Mouse (Mus musculus): Measurements from ENCODE around the gene Prf1. TPM values are rescaled to one million over a fixed set of nuclear protein-coding genes. Genes with fewer than 3 reads are reported as not detected.

Prf1 gene
- polyA plus RNA-seq, 1 experiment = 5.7 TPM

DNA sequence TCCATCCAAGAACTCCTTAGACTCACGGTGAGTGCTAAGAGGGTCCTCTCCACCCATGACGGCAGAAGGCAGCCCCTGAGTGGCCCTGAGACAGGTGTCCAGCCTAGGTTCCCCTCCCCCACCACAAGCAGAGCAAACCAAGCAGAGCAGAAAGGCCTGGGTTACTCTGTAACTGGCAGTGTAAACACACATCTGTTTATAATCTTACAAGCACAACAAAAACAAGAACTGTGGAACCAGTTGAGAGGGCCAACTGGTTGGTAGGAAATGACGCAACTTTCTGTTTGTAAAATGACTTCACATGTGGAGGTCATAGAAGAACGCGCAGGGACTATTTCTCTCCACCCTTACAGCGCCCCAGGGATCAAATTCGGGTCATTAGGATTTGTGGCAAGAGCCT is 15.1 kb downstream of the Prf1 start:
- H3K4me1 ChIP-seq (replicated peaks; ENCODE audit: control insufficient read depth, insufficient read depth, low read length) = peaks cover 7% of the 10 kb centered on the region
- no peak overlapping the region for H3K27ac ChIP-seq (ENCODE audit: control insufficient read depth, insufficient read depth, low read length)
- 81% methylated on average over 7 of the region's 7 CpGs for whole genome bisulfite sequencing
- no peaks in the 10 kb centered on the region for H3K27me3 ChIP-seq (ENCODE audit: control insufficient read depth, insufficient read depth, low read length)
- TF ChIP-seq POLR2A (IDR thresholded peaks at IDR 0.05; ENCODE audit: control insufficient read depth, extremely low read depth, insufficient read depth, low read length, poor library complexity) = no peak
- no peak for TF ChIP-seq CTCF (IDR thresholded peaks at IDR 0.05; ENCODE audit: borderline replicate concordance, control insufficient read depth, extremely low read depth, insufficient read depth, low read length, poor library complexity)
- H3K36me3 ChIP-seq (ENCODE audit: control insufficient read depth, insufficient read depth, low read length) = no peaks in the 10 kb centered on the region
- DNase-seq = no peak
- H3K4me3 ChIP-seq (ENCODE audit: control insufficient read depth, insufficient read depth, low read length) = no peak overlapping the region

DNA sequence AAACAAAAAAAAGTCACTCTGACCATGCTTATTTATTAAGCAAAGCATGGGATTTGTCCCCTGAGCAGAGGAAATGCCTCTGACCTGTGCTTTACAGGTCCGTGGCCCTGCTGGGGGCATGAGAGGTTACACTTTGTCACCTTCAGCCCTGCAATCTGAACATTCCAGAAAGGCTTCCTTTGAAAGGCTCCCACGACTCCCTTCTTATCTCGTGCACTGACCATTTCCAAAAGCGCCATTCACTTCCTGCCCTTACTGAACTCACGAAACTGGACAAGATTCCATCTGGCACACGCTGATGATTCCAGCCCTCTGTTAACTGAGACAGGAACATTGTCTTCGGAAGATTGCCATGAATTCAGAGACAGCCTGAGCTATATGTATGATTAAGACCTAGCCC is 16.1 kb downstream of the Prf1 start:
- DNase-seq = no peak
- WGBS = 89% methylated on average over 7 of the region's 7 CpGs
- Histone ChIP-seq H3K4me1 (replicated peaks; ENCODE audit: control insufficient read depth, insufficient read depth, low read length) (peaks cover 3% of the 10 kb centered on the region), H3K4me3 (ENCODE audit: control insufficient read depth, insufficient read depth, low read length) (no peak overlapping the region), H3K27me3 (ENCODE audit: control insufficient read depth, insufficient read depth, low read length) (no peaks in the 10 kb centered on the region), H3K27ac (ENCODE audit: control insufficient read depth, insufficient read depth, low read length) (no peak overlapping the region), H3K36me3 (ENCODE audit: control insufficient read depth, insufficient read depth, low read length) (no peaks in the 10 kb centered on the region)
- no peak for TF ChIP-seq POLR2A (IDR thresholded peaks at IDR 0.05; ENCODE audit: control insufficient read depth, extremely low read depth, insufficient read depth, low read length, poor library complexity)
- TF ChIP-seq CTCF (IDR thresholded peaks at IDR 0.05; ENCODE audit: borderline replicate concordance, control insufficient read depth, extremely low read depth, insufficient read depth, low read length, poor library complexity) = no peak

DNA sequence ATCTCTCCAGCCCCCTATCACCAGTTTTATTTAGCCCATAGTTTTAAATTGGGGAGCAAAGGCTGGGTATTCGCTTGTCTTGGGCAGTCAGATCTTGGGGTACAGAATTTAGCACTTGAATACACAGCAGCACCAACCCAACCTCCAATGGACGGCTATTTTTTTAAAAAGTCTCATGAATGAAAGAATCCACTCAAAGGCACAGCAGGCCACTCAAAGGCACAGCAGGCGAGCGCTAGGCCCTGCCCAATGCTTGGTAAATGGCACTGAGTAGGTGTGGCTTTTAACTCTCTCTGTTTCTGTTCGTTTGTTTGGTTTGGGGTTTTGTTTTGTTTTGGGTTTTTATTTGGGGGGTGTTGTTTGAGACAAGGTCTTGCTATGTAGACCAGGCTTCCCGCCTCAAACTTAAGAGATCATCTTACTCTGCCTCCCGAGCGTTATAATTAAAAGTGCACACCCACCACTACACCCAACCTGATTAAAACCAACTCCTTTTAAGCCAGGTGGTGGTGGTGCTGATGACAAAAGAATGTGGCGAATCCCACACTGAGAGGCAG is 17.8 kb downstream of the Prf1 start:
- 84% methylated on average over 9 of the region's 9 CpGs for WGBS
- DNase-seq = no peak
- TF ChIP-seq CTCF (IDR thresholded peaks at IDR 0.05; ENCODE audit: borderline replicate concordance, control insufficient read depth, extremely low read depth, insufficient read depth, low read length, poor library complexity) (no peak), POLR2A (IDR thresholded peaks at IDR 0.05; ENCODE audit: control insufficient read depth, extremely low read depth, insufficient read depth, low read length, poor library complexity) (no peak)
- Histone ChIP-seq H3K36me3 (ENCODE audit: control insufficient read depth, insufficient read depth, low read length) (no peaks in the 10 kb centered on the region), H3K27ac (ENCODE audit: control insufficient read depth, insufficient read depth, low read length) (no peak overlapping the region), H3K4me3 (ENCODE audit: control insufficient read depth, insufficient read depth, low read length) (no peak overlapping the region), H3K27me3 (ENCODE audit: control insufficient read depth, insufficient read depth, low read length) (no peaks in the 10 kb centered on the region), H3K4me1 (replicated peaks; ENCODE audit: control insufficient read depth, insufficient read depth, low read length) (no peaks in the 10 kb centered on the region)

DNA sequence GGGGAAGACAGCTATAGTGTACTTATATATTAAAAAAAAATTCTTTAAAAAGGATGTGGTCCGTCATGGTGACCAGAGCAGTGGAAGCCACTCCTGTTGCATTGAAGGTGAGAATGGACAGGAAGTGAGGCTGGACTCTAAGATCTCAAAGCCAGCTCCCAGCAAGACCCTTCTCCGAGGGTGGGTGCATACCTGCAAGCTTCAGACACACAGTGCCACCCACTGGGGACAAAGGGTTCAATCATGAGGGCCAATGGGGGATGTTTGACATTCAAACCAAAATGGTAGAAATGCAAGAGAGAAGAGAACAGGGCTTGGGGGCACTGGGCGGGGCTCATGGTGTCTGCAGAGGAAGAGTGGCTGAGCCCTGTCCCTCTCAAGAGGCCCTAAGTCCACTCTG is 20.9 kb downstream of the Prf1 start:
- DNase-seq = no peak
- Histone ChIP-seq H3K27me3 (ENCODE audit: control insufficient read depth, insufficient read depth, low read length) (no peaks in the 10 kb centered on the region), H3K36me3 (ENCODE audit: control insufficient read depth, insufficient read depth, low read length) (no peaks in the 10 kb centered on the region), H3K4me1 (replicated peaks; ENCODE audit: control insufficient read depth, insufficient read depth, low read length) (no peaks in the 10 kb centered on the region), H3K4me3 (ENCODE audit: control insufficient read depth, insufficient read depth, low read length) (no peak overlapping the region), H3K27ac (ENCODE audit: control insufficient read depth, insufficient read depth, low read length) (no peak overlapping the region)
- TF ChIP-seq CTCF (IDR thresholded peaks at IDR 0.05; ENCODE audit: borderline replicate concordance, control insufficient read depth, extremely low read depth, insufficient read depth, low read length, poor library complexity) (no peak), POLR2A (IDR thresholded peaks at IDR 0.05; ENCODE audit: control insufficient read depth, extremely low read depth, insufficient read depth, low read length, poor library complexity) (no peak)
- WGBS = 96% methylated on average over 3 of the region's 3 CpGs

DNA sequence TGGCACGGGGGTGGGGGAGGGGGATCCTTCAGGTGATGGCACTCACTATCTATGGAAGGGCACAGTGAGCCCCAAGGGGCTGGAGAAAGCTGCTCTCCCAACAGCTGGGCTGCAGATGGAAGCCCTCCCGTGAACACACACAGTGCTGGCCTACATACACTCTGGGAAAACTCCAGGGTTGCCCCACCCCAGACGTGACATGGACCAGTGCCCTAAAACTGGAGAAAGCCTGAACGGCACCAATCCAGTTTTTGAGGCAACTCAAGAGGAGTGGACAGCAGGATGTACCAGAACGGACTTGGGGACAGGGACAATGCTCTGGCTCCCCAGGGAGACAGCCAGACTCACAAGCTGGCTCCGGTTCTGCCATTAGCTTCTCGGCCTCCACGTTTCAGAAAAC is 27.1 kb downstream of the Prf1 start:
- no peak for DNase-seq
- Histone ChIP-seq H3K27me3 (ENCODE audit: control insufficient read depth, insufficient read depth, low read length) (no peaks in the 10 kb centered on the region), H3K4me1 (replicated peaks; ENCODE audit: control insufficient read depth, insufficient read depth, low read length) (no peaks in the 10 kb centered on the region), H3K27ac (ENCODE audit: control insufficient read depth, insufficient read depth, low read length) (no peak overlapping the region), H3K36me3 (ENCODE audit: control insufficient read depth, insufficient read depth, low read length) (no peaks in the 10 kb centered on the region), H3K4me3 (ENCODE audit: control insufficient read depth, insufficient read depth, low read length) (no peak overlapping the region)
- 94% methylated on average over 8 of the region's 8 CpGs for WGBS
- TF ChIP-seq CTCF (IDR thresholded peaks at IDR 0.05; ENCODE audit: borderline replicate concordance, control insufficient read depth, extremely low read depth, insufficient read depth, low read length, poor library complexity) (no peak), POLR2A (IDR thresholded peaks at IDR 0.05; ENCODE audit: control insufficient read depth, extremely low read depth, insufficient read depth, low read length, poor library complexity) (no peak)

DNA sequence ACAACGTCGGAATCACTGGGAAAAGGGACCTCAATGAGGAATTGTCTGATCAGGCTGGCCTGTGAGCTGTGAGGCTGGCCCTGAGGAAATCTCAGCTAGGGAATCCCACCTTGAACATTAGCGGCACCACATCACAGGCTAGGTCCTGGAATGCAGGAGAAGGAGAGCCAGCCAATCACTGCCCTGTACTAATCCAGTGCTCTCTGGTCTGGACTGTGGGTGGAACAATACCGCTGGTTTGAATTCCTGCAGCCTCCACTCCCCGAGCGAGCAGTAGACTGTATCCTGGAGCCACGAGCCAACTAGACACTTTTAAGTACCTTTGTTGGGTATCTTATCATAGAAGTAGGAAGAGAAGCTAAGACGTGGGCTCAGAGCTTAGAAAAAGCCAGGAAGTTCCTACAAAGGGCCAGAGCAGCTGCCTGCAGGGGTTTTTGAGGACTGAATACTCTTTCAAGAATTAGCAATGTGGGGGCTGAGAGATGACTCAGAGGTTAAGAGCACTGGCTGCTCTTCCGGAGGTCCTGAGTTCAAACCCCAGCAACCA is 28.2 kb downstream of the Prf1 start:
- TF ChIP-seq POLR2A (IDR thresholded peaks at IDR 0.05; ENCODE audit: control insufficient read depth, extremely low read depth, insufficient read depth, low read length, poor library complexity) (no peak), CTCF (IDR thresholded peaks at IDR 0.05; ENCODE audit: borderline replicate concordance, control insufficient read depth, extremely low read depth, insufficient read depth, low read length, poor library complexity) (no peak)
- Histone ChIP-seq H3K4me1 (replicated peaks; ENCODE audit: control insufficient read depth, insufficient read depth, low read length) (no peaks in the 10 kb centered on the region), H3K27me3 (ENCODE audit: control insufficient read depth, insufficient read depth, low read length) (no peaks in the 10 kb centered on the region), H3K36me3 (ENCODE audit: control insufficient read depth, insufficient read depth, low read length) (no peaks in the 10 kb centered on the region), H3K4me3 (ENCODE audit: control insufficient read depth, insufficient read depth, low read length) (no peak overlapping the region), H3K27ac (ENCODE audit: control insufficient read depth, insufficient read depth, low read length) (no peak overlapping the region)
- DNase-seq = no peak
- 77% methylated on average over 9 of the region's 9 CpGs for WGBS

DNA sequence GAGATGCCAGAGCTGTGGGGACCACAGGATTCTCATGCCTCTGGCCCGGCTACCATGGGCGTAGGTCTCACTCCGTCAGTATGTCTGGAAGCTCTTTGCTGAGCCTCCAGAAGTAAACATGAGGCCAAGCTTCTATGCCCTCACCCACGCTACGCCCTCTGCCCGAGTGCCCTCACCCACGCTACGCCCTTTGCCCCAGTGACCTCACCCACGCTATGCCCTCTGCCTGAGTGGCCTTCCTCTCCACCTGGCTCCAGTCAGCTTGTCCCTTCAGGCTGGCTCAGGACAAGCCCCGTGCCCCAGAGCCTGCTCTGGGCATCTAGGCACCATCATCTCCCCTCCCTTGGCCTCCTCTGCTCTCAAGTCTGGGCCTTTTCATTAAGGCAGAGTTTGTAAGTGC is 29.9 kb downstream of the Prf1 start:
- no peak for DNase-seq
- H3K4me1 ChIP-seq (replicated peaks; ENCODE audit: control insufficient read depth, insufficient read depth, low read length) = no peaks in the 10 kb centered on the region
- H3K27ac ChIP-seq (ENCODE audit: control insufficient read depth, insufficient read depth, low read length) = no peak overlapping the region
- H3K4me3 ChIP-seq (ENCODE audit: control insufficient read depth, insufficient read depth, low read length) = no peak overlapping the region
- WGBS = 99% methylated on average over 10 of the region's 10 CpGs
- H3K27me3 ChIP-seq (ENCODE audit: control insufficient read depth, insufficient read depth, low read length) = no peaks in the 10 kb centered on the region
- TF ChIP-seq POLR2A (IDR thresholded peaks at IDR 0.05; ENCODE audit: control insufficient read depth, extremely low read depth, insufficient read depth, low read length, poor library complexity) = no peak
- no peak for TF ChIP-seq CTCF (IDR thresholded peaks at IDR 0.05; ENCODE audit: borderline replicate concordance, control insufficient read depth, extremely low read depth, insufficient read depth, low read length, poor library complexity)
- no peaks in the 10 kb centered on the region for H3K36me3 ChIP-seq (ENCODE audit: control insufficient read depth, insufficient read depth, low read length)

All from thymus, adult 2 months (tissue).